Mouse (Mus musculus): Measurements from ENCODE around the gene Anks1b.

Anks1b gene

DNA sequence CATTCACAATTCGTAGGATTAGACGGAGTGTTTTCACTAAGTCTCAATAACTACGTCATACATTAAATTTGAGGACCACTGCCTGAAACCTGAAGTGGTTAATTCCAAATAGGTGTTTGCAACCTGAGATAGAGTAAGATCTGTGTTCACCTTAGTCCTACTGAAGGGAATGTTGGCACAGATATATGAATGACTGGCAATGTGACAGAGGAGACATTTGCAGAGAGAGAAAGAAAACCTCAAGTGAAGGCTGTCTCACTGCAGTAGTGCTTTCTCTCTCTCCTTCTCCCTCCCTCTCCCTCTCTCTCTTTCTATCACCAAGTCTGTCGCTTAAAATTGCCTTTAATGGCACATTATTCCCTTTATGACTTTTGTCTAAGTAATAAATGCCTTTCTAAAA is 101.1 kb downstream of the Anks1b start:
- peak; percentile 18 to 46 for DNase-seq

DNA sequence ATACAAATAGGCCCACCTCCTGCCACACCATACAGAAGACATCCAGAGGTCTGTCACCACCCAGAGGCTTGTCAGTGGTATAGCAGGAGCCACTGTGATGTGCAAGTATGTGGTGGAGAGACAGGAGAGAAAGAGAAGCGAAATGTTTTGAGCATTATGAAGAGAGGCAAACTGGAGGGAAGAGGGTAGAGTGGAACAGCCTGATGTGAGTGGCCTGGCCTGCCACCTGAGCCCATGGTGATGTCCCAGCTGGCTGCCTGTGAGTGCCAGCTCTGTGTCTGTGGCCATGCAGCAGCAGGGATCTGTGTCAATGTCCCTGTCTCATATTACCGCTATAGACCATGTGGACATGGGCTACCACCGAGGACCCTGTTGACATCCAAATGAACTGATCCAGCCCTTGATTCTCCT is 102.1 kb downstream of the Anks1b start:
- peak; percentile 51 for DNase-seq

DNA sequence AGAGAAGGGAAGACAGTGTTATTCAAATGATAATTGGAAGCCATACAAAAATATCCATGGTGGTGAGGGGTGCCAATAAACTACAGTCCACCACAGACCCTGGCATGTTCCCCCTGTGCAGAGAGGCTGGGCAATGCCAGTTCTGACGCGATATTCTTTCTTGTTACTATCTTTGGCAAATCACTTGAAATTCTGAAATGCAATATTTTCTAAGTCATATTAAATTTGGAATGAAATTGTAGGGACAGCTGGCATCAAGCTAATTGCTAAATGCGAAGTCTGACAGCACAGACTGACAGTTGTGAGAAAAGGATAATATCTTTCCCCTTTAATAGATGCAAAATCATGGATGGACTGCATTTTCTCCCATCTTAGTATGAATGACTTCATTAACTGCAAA is 103.3 kb downstream of the Anks1b start:
- DNase-seq = peak; percentile 9 to 34

DNA sequence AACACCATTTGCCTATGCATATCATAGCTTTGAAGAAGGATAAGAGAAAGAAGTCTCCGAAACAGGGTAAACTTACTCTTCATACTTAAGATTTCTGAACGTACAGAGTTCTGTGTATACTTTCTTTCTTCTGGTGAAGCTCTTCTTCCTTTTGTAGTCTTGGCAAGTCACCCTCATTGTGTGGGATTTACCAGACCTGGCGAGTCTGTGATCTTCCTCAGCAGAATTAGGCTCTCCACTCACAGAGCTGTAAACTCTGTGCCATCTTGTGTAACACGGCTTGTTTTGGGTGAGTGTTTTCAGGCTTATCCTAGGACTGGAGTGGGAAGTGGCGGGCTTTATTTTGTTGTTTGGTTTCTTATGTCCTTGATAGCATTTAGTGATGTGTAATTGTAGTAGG is 120.9 kb downstream of the Anks1b start:
- DNase-seq = no peak

DNA sequence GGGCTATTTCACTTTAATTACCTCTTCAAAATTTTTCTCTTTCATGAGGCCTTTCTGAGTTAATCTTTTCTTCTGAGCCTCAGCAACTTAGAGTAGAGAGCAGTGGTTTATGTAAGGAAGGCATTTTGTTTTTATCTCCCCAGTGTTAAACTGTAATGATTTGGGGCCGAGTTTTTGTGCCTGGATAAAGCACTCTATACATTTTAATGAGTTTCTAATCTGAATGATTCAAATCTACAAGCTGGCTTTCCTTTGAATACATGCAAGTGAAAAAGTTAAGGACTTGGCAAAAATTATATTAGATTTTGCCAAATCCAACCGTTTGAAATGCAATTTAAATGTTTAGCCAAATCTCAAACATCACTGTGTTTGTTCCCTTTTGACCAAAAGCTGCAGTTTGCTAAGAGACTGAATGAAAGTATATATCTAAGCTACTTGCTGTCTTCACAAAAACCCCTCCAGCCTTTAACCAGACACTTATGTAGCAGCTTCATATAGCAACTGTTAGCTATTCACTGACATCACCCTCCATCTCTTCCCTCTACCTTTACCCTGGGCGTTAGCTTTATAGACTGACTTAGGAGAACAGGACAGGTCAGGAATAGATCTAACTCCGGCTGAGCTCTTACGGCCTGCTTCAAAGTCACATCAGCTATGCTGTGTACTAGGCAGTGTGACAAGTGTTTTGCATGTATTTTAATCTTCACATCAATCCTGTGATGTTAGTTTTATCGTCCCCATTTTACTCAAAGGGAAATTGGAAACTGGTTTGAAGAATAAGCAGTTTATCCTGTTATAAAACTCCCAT is 122.5 kb downstream of the Anks1b start:
- DNase-seq = no peak

DNA sequence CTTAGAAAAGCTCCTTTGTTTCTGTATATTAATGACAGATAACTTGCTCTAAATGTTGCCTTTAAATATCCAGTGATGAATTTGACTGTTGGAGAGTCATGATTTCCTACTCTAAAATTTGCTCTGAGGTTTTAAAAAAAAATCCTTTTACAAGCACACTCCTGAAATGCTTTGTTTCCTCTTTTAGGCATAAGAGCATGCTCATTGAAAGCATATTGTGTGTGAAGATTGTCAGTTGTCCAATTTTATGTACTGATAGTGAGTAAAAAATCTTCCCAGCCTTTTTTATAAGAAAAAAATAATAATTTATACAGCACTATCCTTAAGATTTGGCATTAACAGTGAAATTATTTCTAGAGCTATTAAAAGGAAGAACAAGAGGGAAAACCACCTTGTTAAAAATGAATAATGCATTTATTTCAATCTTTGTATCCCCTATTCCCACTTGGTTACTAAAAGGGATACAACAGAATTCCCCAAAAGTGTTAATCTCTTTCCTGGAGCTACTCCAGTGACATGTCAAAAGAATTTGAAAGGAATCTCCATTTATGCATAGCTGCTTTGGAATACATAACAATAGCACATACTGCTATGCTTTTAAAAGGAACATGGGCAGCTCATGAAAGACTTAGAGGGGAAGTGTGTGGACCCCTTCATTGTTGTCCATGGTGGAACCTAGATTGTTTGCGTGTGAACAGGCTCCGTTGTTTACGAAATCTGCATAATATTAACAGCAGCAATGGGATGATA is 130.8 kb downstream of the Anks1b start:
- DNase-seq = no peak

DNA sequence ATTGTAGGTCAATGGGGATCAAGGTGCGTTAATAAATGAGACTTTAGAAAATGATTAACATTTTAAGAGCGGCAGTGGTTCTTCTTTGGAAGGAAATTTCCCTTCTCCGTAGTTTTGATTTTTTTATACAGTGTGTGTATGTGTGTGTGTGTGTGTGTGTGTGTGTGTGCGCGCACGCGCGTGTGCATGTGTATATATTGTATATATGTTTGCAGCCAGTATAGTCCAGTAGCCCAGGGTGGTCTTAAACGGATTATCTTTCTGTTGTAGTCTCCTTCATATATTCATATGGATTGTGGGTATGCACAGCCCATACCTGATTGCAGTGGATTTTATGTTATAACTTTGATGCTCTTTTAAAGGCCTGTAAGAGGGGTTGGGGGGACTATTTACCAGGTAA is 131.6 kb downstream of the Anks1b start:
- DNase-seq = no peak

DNA sequence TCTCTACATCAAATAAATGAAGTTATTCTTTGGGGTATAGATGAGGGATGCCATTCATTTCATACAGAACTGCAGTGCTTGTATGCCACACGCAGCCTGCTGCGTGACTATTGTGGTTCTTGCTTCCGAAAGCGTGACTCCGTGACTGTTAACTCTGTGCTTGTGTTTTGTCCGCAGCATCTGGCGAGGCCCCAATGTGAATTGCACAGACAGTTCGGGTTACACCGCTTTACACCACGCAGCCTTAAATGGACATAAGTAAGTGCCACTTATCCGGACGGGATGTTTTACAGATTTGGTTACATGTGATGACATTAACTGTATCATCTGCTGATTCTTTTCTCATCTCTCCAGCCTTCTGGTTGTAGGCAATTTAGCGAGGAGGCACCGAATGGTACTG is 159.7 kb downstream of the Anks1b start:
- DNase-seq = no peak

DNA sequence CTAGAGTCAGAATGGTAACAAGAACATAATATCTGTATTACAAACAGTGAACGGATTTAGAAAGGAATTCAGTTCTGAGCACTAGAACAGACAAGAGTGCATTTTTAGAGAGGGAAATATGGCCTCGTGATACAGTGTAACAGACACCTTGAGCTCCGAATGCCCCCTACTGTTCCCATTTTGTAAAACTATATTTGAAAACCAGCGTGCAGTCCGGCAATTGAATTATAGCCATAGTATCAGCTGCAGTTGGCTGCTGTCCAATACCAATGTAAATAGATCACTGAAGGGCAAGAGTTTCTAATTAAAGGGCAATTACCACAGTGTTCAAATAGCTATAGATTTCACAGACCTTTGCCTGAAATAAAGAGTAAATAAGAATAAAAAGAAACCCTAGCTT is 170.0 kb downstream of the Anks1b start:
- peak; percentile 38 to 55 for DNase-seq

DNA sequence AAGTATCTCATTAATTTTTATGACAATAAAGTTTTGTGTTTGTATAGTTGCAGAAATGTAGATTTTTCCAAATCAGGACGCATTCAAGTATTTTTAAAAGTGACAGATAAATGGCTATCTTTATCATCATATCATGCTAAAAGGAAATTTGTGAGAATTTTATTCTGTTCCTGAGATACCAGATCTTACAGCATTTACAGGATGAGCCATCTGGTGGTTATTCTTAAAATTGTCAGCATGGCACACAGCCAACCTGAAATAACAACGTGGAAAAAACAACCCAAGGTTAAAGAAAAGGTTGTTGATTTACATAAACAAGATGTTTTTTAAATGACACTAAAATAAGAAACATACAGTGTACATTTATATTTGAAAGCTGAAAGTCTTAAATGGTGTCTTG is 170.5 kb downstream of the Anks1b start:
- DNase-seq = peak; percentile 76 to 81

DNA sequence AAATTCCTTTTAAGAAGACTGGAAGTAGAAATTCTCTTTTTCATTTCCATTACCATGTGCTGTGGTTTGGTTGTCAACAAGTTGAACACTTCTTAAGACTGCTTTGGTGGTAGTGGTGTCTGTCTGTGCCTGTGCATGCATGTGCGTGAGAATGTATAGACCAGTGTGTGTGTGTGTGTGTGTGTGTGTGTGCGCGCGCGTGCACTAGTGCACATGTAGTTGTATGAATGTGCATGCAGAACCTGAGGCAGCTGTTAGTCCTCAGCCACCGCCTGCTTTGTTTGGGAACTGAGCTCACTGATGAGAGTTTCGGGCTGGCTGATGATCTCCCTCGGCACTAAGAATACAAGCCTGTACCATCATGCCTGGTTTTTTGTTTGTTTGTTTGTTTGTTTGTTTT is 170.9 kb downstream of the Anks1b start:
- peak in 1 of 2 experiments; percentile 7 for DNase-seq

DNA sequence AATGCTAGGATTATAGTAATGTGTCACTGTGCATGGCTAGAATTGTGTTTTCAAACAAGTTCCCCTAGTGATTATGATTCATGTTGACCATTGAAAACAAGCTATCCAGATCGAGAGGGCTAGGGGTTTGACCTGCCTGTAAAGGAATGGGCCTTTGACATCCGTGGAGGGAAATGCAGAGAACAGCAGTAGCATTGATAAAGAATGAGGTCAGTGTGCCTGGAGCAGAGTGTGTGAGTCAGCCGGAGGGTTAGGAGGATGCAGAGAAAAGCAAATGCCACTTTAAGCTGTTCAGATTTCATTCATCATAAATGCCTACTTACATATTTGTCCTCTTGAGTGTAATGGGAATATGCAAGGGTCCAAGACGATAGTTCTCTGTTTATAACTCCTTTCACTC is 195.3 kb downstream of the Anks1b start:
- DNase-seq = no peak

DNA sequence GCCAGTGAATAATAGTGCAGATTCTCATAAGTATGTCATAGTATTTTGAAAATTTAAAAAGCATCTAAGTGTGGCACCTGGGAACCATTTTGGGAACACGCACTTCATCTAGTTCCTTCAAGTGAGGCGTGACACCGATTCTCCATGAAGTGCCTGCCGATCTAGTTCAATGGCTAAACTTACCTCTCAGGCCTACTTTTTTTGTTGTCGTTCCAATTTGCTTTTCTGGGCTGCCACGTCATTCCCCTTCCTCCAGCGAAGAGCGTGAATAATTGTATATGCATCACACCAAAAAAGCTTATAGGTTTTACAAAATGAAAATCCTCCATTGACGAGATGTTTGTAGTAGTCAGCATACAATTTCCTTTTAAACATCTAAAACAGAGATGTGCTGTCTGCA is 204.6 kb downstream of the Anks1b start:
- no peak for DNase-seq

DNA sequence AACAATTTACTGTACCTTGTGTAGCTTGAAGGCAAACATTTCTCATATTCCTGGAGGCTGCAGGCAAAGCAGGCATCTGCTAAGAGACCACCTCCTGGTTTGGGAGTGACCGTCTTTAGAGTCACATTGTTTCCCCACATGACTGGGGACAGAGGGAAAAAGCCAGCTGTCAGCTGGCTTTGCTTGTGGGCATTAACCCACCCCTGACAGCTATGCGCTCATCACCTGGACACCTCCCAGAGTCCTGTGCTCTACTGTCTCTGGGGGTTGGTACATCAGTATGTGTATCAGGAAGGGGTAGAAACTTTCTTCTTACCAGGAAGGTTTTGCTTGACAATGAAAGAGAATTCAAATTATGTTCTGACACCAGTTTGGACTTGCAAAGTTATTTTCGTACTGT is 207.8 kb downstream of the Anks1b start:
- peak; percentile 24 to 30 for DNase-seq

DNA sequence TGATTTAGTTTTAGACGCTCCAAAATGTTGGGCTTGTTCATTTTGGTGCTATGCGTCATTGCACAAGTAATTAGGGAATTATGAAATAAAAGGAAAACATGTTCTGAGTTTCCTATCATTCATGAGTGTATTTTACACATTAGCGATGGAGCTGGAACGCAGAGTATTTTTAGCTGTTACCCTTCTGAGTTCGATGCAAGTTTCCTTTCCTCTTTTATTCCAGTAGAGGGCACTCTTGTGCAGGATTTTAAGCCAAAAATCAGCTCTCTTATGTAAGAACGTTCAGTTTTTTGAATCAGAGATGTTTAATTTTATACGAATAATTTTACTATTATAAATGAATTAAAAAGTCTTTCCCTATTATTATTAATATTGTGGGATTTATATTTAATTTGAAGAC is 208.3 kb downstream of the Anks1b start:
- DNase-seq = peak in 1 of 2 experiments; percentile 56

DNA sequence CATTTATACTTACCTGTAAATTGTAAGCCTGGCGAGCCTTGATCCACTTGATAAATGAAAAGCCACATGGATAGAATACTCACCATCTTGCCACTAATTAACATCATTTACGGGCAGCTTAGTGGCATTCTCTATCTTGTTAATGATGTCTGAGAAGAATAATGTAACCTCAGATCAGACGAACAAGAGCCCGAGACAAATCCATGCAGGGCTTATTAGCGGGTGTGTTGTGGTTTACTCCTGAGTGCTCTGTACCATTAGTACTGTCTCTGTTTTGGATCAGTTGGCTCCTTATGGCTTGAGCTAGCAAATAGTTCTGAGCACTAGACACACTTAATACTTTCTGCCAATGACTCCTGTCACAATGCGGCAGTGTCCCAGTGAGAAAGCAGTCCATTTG is 220.6 kb downstream of the Anks1b start:
- no peak for DNase-seq

DNA sequence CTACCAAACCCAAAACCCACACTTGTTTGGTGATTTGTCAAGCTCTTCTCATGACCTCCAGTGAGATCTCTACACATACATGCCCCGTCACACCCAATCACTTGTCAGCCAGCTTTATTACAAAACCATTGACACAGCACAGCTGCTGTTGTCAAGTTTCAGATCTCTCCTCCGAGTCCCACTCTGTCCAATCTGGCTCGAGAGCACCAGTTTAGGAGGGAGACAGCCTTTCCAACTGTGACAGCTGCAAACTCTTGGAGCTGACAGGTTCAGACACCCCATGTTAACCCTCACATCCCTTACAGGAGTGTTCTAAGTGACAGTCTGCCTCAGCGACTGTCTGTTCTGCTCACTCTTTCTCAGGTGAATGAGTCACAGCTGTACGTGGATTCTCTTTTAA is 239.4 kb downstream of the Anks1b start:
- no peak for DNase-seq

DNA sequence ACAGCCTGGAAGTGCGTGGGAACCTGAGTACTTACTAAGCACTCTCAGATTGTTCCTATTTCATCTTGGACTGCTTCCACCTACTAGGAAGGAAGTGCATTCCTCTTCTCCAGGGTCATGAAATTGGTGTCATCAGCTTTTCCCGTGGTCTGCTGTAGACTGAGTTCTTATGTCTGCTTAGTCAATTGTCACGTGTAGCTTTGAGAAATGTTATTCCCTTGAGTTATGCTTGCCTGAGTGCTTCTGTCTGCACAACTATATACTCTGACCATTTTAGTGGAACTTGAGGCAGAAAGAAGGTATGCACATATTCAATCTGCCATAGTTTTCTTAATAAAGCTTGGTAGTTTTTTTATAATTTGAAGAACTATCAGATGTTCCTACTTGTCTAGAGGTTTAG is 243.6 kb downstream of the Anks1b start:
- no peak for DNase-seq

DNA sequence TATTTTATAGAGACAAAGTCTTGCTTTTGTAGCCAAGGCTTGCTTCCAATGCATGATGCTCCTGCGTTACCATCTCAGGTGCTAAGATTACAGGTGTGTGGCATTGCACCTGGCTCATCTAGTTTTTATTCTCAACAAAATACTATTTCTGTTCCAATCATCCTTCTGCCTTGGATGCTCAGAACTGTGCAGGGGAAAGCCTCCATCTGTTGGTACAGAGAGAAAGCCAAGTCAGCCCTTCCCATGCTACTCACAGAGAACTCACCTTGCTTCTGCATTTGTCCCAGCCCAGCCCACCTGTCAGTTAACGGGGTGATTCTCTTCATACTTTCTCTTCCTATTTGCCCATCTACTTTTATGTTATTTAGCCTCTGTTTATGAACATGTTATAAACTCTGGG is 244.5 kb downstream of the Anks1b start:
- DNase-seq = peak; percentile 50 to 68

DNA sequence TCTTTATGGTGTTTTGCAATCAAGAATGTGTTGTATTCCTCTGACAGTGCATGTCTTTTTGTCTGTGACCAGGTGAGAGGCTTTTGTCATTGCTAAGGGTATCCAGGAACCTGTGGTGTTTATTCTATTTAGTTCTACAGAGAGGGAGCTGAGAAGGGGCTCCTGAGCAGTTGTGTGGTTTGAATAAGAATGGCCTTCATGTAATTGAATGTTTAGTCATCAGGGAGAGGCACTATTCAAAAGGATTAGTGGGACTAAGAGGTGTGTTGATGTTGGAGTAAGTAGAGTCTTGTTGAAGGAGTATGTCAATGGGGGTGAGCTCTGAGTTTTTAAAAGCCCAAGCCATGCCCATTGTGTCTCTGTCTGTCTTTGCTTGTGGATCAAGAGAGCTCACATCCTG is 264.2 kb downstream of the Anks1b start:
- no peak for DNase-seq

DNA sequence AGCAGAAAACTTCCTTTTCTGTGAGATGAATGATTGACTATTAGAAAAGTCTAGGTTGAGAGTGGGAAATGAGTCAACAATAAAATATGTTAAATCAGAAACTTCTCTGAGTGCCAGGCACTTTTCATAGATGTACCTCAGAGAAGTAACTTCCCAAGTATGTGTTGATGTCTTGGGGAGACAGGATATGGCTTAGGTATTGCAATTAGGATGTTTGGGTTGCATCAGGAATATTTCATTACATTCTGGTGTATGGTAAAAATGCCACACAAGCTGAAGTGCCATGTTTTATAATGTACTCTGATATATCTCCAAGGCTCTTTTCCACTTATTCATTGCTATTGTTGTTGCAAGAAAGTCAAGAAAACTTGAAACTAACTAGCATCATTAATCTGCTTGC is 267.6 kb downstream of the Anks1b start:
- no peak for DNase-seq

DNA sequence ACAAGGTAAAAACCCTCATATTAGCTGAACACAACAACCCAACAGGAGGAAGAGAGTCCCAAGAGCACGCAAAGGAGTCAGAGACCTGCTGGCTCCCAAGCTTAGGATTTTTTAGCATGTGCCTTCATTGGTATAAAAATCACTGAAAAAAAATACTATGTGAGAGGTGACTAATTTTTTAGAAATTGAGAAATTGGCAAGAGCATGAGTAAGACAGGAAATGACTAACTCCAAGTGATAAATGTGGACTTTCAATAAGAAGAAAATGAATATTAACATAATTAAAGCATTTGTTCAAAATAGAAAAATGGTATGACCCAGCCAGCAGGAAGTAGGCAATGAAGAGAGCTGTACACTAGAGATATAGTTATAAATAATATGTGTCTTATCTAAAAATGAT is 271.1 kb downstream of the Anks1b start:
- DNase-seq = no peak

DNA sequence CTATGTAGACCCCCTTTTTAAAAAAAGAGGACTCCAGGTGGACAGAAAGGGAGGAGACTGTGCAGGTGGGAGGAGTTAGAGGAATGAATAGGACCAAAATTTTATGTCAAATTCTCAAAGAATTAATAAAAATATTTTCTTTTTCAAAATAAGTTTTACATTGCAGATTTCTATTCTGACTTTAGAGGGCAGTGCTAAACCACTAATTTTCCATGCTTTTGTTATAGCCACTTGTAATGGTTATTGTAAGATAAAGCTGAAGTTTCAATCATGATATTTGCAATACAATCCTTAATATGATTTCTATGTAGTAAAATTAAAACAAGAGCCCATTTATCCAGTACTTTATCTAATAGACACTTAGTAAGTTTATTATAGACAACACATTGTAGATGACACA is 278.2 kb downstream of the Anks1b start:
- DNase-seq = no peak

DNA sequence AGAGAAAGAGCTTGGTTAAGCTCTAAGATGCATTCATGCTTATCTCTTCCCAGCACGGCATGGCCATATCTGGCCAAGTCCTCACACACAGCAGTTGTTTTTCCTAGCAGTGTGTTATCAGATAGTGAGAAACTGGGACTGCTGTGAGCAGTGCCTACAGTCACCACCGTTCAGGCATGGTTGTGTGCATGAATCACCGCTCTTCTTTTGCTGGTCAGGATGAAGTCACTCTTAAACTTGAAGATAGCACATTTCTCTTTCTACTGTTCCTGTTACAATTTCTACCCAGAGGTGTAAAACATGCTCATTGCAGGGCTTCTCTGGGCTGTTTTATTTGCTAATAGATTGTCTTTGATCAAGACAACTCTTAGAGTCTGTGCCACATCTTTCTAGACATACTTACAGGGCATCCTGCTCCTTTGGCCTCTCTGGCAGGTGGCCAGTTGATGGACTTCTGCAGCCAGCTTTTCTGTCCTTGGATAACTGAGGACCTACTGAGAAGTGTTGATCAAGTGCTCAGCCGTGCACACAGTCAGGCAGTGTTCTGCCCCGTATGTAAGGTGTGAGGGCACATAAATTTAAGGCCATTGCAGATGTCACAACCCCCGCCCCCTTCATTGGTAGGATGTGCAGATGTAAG is 296.8 kb downstream of the Anks1b start:
- DNase-seq = peak; percentile 35 to 38

Measured in cerebellum, postnatal 14 days (tissue).